Comparison of ENCODE assay signal across 20 mouse cellular contexts in the genomic region with DNA sequence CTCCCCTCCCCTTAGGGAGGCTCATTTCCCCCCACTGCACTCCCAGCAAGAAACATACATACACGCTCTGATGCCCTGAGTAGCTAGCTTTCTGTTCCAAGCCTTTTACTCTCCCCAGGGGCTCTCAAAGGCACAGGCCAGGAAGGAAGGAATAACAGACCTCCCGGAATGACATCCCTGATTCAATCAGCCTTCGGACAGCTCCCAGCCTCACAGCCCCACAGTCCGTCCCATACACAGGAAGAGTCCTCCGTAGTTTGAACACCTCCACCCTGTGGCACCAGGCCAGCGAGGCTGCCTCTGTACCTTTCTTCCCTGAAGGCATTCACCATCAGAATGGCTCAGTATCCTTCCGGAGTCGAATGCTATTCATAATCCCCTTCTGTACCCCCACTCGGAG. TPM values are rescaled to one million over a fixed set of nuclear protein-coding genes. Genes with fewer than 3 reads are reported as not detected.
A peak's percentile ranks its signal among the peaks of the same experiment; 100 is the strongest.
DNase-seq lines count a peak whose midpoint lies in the region; ATAC-seq lines count a peak whose summit lies in the region.
"Had no signal": no experiment of that assay in that cellular context is flagged by ENCODE, and none has a peak within 500 bp of the region (broad histone marks: within the 10 kb centered on the region; RNA-seq: fewer than 3 reads in every experiment).

No protein-coding gene starts in this region.

- H3K27ac ChIP-seq in heart, embryonic 13.5 days (replicated peaks): no peak overlapping the region
- H3K27ac ChIP-seq in forebrain, embryonic 16.5 days (ENCODE audit: low read length): no peak overlapping the region
- H3K27ac ChIP-seq: embryonic facial prominence, embryonic 13.5 days had no signal

- H3K9ac ChIP-seq in heart, embryonic 13.5 days: 0 out of 2 replicates have a peak overlapping the region, but pooled peaks have one; percentile 0
- H3K9ac ChIP-seq in forebrain, embryonic 16.5 days (replicated peaks; ENCODE audit: low read depth, low read length): 0 out of 2 replicates have a peak overlapping the region, but pooled peaks have one; percentile 14
- H3K9ac ChIP-seq: embryonic facial prominence, embryonic 13.5 days had no signal

- H3K9me3 ChIP-seq in heart, embryonic 13.5 days: no peaks in the 10 kb centered on the region
- H3K9me3 ChIP-seq in forebrain, embryonic 16.5 days (ENCODE audit: control insufficient read depth, low read length): no peaks in the 10 kb centered on the region
- H3K9me3 ChIP-seq: embryonic facial prominence, embryonic 13.5 days had no signal

- 26% methylated on average over 9 of the region's 9 CpGs for WGBS in heart, embryonic 13.5 days
- WGBS in forebrain, embryonic 16.5 days: 17% methylated on average over 9 of the region's 9 CpGs

- no peaks in the 10 kb centered on the region for H3K27me3 ChIP-seq in heart, embryonic 13.5 days (replicated peaks)
- no peaks in the 10 kb centered on the region for H3K27me3 ChIP-seq in forebrain, embryonic 16.5 days (replicated peaks; ENCODE audit: control insufficient read depth, insufficient read depth, low read length)
- H3K27me3 ChIP-seq: embryonic facial prominence, embryonic 13.5 days had no signal

- no peak for DNase-seq in heart, postnatal 10 days
- DNase-seq in kidney, postnatal 4 days: peak; percentile 39 to 45
- DNase-seq in kidney, adult 8-10 months: no peak
- peak; percentile 75 for DNase-seq in ES-CJ7 (ENCODE audit: low read depth, low spot score)
- no peak for DNase-seq in lung, postnatal 14 days
- no peak for DNase-seq in retina, embryonic 14.5 days (ENCODE audit: low spot score)
- DNase-seq: adrenal gland, adult 2 months; cerebellum, adult 18-20 months; gastrocnemius, postnatal 14 days; layer of hippocampus, adult 9-11 months; right cerebral cortex, postnatal 25 days; thymus, postnatal 4 days had no signal

- H3K4me2 ChIP-seq in heart, embryonic 13.5 days: no peak overlapping the region
- no peak overlapping the region for H3K4me2 ChIP-seq in forebrain, embryonic 16.5 days (ENCODE audit: low read length)
- H3K4me2 ChIP-seq: embryonic facial prominence, embryonic 13.5 days had no signal

- H3K4me1 ChIP-seq in heart, embryonic 13.5 days: peaks cover 6% of the 10 kb centered on the region
- peaks cover 30% of the 10 kb centered on the region for H3K4me1 ChIP-seq in forebrain, embryonic 16.5 days (replicated peaks; ENCODE audit: control insufficient read depth, insufficient read depth, low read length)

- intact Hi-C loops in heart, postnatal 10 days (cut with DNase I): no loop called here

- peaks cover 34% of the 10 kb centered on the region for H3K36me3 ChIP-seq in heart, embryonic 13.5 days
- peaks cover 13% of the 10 kb centered on the region; the same call in 1 of the 2 replicates for H3K36me3 ChIP-seq in forebrain, embryonic 16.5 days (ENCODE audit: control insufficient read depth, insufficient read depth)

- no peak for ATAC-seq in heart, embryonic 13.5 days (ENCODE audit: extremely low read depth, insufficient number of reproducible peaks, low FRiP score, low TSS enrichment)
- ATAC-seq in forebrain, embryonic 16.5 days: no peak
- ATAC-seq: intestine, postnatal 0 days had no signal

- H3K4me3 ChIP-seq in heart, embryonic 13.5 days: no peak overlapping the region
- H3K4me3 ChIP-seq in forebrain, embryonic 16.5 days (replicated peaks; ENCODE audit: low read length): no peak overlapping the region
- H3K4me3 ChIP-seq: embryonic facial prominence, embryonic 13.5 days had no signal

RNA-seq across cellular contexts. Expression of a gene that starts 23.7 kb away (rescaled TPM):
- polyA plus RNA-seq in heart, embryonic 13.5 days (2015; fragmentation: Nextera tagmentation; extraction: Ambion mirVana): 1.5 and 2.0 TPM in 2 replicates
- 10 to 100 TPM; 14.6 to 16.0 TPM for total RNA-seq in heart, postnatal 10 days (2021)
- 16.2 and 16.6 TPM in 2 replicates for polyA plus RNA-seq in forebrain, embryonic 16.5 days (2015; fragmentation: Nextera tagmentation; extraction: Ambion mirVana)

RNA-seq across cellular contexts. Expression of a gene that starts 31.5 kb away (rescaled TPM):
- polyA plus RNA-seq in heart, embryonic 13.5 days (2015; fragmentation: Nextera tagmentation; extraction: Ambion mirVana): not detected in 2 replicates
- total RNA-seq in heart, postnatal 10 days (2021): not detected
- polyA plus RNA-seq in forebrain, embryonic 16.5 days (2015; fragmentation: Nextera tagmentation; extraction: Ambion mirVana): 0.41 and 0.86 TPM in 2 replicates
- total RNA-seq: adrenal gland, adult 2 months; common myeloid progenitor, adult 5-6 weeks; heart, postnatal 25 days; liver, adult 2 months; megakaryocyte, adult 5-6 weeks had no signal
- polyA plus RNA-seq: liver, adult 2 months had no signal

RNA-seq across cellular contexts. Expression of a gene that starts 52.7 kb away (rescaled TPM):
- polyA plus RNA-seq in heart, embryonic 13.5 days (2015; fragmentation: Nextera tagmentation; extraction: Ambion mirVana): 196 and 200 TPM in 2 replicates
- total RNA-seq in heart, postnatal 10 days (2021): 10 to 100 TPM; 37.6 to 39.8 TPM
- 212 and 215 TPM in 2 replicates for polyA plus RNA-seq in forebrain, embryonic 16.5 days (2015; fragmentation: Nextera tagmentation; extraction: Ambion mirVana)

Comparison
In these comparisons a context has a peak if more than half of its experiments do, and no peak if none do; other contexts are left out.
1. DNase-seq: peak in kidney, postnatal 4 days (2 of 2) and ES-CJ7 (single experiment); none in heart, postnatal 10 days (0 of 2), kidney, adult 8-10 months (0 of 2), lung, postnatal 14 days (single experiment) and retina, embryonic 14.5 days (single experiment).